Mouse (Mus musculus) hindlimb bud, embryonic 11.5 days (tissue): Measurements from ENCODE around the gene Grid2.

Source experiments
- DNase-seq: peaks from one replicate; pipeline ENCODE4 v3.0.0-alpha.2; 2012; ENCODE audit warnings: low read depth, low spot score; ENCODE audit errors: extremely low spot score

Grid2 gene

GRCm38 (mm10) chr6:64304709-64305476 lies 1049.2 kb downstream of the Grid2 start:
- no peak for DNase-seq

- no peak for DNase-seq
Observed at GRCm38 (mm10) chr6:64308631-64309030, 1053.0 kb downstream of the Grid2 start.

- DNase-seq: no peak
Observed at GRCm38 (mm10) chr6:64313132-64313531, 1057.5 kb downstream of the Grid2 start.

GRCm38 (mm10) chr6:64326936-64327335 lies 1071.3 kb downstream of the Grid2 start:
- DNase-seq: no peak

GRCm38 (mm10) chr6:64327876-64328275 lies 1072.2 kb downstream of the Grid2 start:
- DNase-seq: no peak

- DNase-seq: no peak
Observed at GRCm38 (mm10) chr6:64398413-64399098, 1142.9 kb downstream of the Grid2 start.

- DNase-seq: no peak
Observed at GRCm38 (mm10) chr6:64427658-64428057, 1172.0 kb downstream of the Grid2 start.

- DNase-seq: no peak
Observed at GRCm38 (mm10) chr6:64428898-64429297, 1173.2 kb downstream of the Grid2 start.

- DNase-seq: no peak
Observed at GRCm38 (mm10) chr6:64448127-64448526, 1192.5 kb downstream of the Grid2 start.

GRCm38 (mm10) chr6:64448864-64449355 lies 1193.2 kb downstream of the Grid2 start:
- no peak for DNase-seq

- DNase-seq: no peak
Observed at GRCm38 (mm10) chr6:64450770-64451169, 1195.1 kb downstream of the Grid2 start.

- DNase-seq: no peak
Observed at GRCm38 (mm10) chr6:64479884-64480283, 1224.2 kb downstream of the Grid2 start.

- DNase-seq: no peak
Observed at GRCm38 (mm10) chr6:64480592-64480991, 1224.9 kb downstream of the Grid2 start.

GRCm38 (mm10) chr6:64490313-64491067 lies 1234.8 kb downstream of the Grid2 start:
- DNase-seq: no peak

- DNase-seq: no peak
Observed at GRCm38 (mm10) chr6:64504394-64504793, 1248.7 kb downstream of the Grid2 start.

GRCm38 (mm10) chr6:64542168-64542567 lies 1286.5 kb downstream of the Grid2 start:
- DNase-seq: no peak

GRCm38 (mm10) chr6:64553645-64554044 lies 1298.0 kb downstream of the Grid2 start:
- no peak for DNase-seq

GRCm38 (mm10) chr6:64555220-64555619 lies 1299.5 kb downstream of the Grid2 start:
- DNase-seq: no peak

GRCm38 (mm10) chr6:64568599-64568998 lies 1312.9 kb downstream of the Grid2 start:
- no peak for DNase-seq

- DNase-seq: no peak
Observed at GRCm38 (mm10) chr6:64581338-64581737, 1325.7 kb downstream of the Grid2 start.

- no peak for DNase-seq
Observed at GRCm38 (mm10) chr6:64588487-64589205, 1333.0 kb downstream of the Grid2 start.
